Mouse (Mus musculus): Measurements from ENCODE around the gene Daam1.

- TF ChIP-seq CTCF (IDR thresholded peaks at IDR 0.05) (no peak), EP300 (IDR thresholded peaks at IDR 0.05) (no peak)
Observed at GRCm38 (mm10) chr12:72009051-72009902, 178.4 kb downstream of the Daam1 start.

Measured in lung, postnatal 0 days (tissue).